Mouse (Mus musculus): ENCODE measurements around the gene Abhd16b. TPM values are rescaled to one million over a fixed set of nuclear protein-coding genes. Genes with fewer than 3 reads are reported as not detected.

Abhd16b gene
- not detected in 2 replicates for total RNA-seq (2015)
- total RNA-seq (2017) = not detected in 2 replicates

- ATAC-seq (ENCODE audit: poor library complexity, severe bottlenecking) = no peak
Measured at GRCm38 (mm10) chr2:181493156-181493927, at the start of gene Abhd16b. Gene Abhd16b, plus strand, starts transcription at chr2:181493206.

DNA sequence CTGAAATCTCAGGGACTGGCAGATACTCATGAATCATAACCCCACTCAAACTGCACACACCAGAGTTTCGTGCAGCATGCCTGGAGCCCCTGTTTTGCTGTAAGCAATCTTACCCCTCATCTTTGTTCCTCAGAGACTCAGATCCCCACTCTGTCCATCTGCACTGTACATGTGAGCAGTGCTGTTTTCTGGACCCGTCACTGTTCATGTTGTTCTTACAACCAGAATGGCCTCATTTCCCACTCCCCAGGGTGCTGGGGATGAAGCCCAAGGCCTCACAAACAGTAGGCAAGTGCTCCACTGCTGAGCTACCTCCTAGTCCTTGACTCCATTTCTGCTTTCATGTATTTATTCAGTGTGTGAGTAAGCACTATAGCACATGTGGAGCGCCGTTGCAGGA lies 40.8 kb upstream of the Abhd16b start:
- no peak for ATAC-seq (ENCODE audit: poor library complexity, severe bottlenecking)

- no peak for ATAC-seq (ENCODE audit: poor library complexity, severe bottlenecking)
Measured at GRCm38 (mm10) chr2:181453274-181453673, 39.7 kb upstream of the Abhd16b start.

- no peak for ATAC-seq (ENCODE audit: poor library complexity, severe bottlenecking)
Measured at GRCm38 (mm10) chr2:181455899-181456298, 37.1 kb upstream of the Abhd16b start.

- ATAC-seq (ENCODE audit: poor library complexity, severe bottlenecking) = no peak
Measured at GRCm38 (mm10) chr2:181457831-181458230, 35.2 kb upstream of the Abhd16b start.

- no peak for ATAC-seq (ENCODE audit: poor library complexity, severe bottlenecking)
Measured at GRCm38 (mm10) chr2:181458411-181459152, 34.4 kb upstream of the Abhd16b start.

DNA sequence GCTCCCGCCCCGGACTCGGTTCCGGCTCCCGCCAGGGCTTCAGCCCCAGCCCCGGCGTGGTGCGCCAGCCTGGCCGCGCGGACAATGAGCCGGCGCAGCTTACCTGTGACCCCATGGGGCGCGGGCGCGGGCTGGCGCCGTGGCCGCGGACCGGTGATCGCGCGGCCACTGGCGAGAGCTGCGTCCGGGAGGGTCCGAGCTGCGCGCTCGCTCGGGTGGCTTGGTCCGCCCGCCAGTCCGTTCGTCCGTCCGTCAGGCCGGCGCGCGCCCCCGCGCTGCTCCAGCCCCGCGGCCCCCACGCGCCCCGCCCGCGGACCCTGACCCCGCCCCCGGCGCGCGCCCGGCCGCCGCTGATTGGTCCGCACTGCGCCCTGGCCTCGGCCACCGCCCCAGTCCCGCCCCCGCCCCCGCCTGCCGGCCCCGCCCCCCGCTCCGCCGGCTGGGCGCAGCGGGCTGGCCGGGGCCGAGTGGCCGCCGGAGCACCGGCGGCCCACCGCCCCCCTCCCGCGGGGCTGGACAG lies 33.8 kb upstream of the Abhd16b start, which contains the start of gene Zbtb46:
TSS of gene Zbtb46 (minus strand) at position 274 of the 520 bp plus-strand sequence.
- peak; percentile 61 for ATAC-seq (ENCODE audit: poor library complexity, severe bottlenecking)

DNA sequence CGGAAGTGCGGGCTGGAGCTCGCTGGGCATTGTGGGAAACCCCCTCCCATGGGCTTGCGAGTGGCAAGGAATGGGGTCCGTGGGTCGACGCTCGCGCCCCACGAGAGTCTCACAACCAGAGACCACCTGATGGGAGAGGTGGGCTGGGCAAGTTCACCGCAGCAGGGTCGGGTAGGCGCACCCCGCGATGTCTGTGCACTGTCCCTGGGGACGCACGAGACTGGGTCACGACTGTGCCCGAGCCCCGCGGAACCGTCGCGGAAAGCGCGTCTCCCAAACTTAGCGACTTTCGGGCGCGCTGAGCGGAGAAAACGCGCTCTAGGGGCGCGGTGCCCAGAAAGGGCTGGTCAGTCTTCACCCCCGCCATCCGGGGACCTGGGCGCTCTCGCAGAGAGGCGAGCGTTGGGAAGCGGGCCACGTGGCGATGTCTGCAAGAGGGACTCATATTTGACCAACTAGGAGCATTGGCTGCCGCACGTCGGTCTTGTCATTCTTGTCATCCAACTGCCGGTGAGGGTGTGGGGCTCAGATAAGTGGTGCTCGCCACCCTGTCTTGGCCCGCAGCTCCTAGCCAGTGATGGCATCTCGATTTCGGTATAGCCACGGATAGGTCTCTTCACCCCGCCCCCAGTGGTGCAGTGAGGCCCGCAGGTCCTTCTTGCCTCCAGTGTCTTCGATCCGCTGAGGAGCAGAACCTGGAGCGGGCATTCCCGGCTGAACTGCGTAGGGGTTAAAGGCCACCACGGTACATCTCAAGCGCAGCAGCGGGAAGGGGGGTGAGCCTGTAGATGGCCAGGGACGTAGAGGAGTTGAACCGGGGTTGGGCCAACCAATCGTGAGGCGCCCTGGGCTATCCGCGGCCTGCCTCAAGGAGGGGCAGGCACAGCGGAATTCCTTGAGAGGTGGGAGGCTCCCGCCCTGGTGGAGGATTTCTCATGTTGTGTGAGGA lies 33.1 kb upstream of the Abhd16b start:
- peak; percentile 36 for ATAC-seq (ENCODE audit: poor library complexity, severe bottlenecking)

GRCm38 (mm10) chr2:181461536-181462100 lies 31.4 kb upstream of the Abhd16b start:
- no peak for ATAC-seq (ENCODE audit: poor library complexity, severe bottlenecking)

DNA sequence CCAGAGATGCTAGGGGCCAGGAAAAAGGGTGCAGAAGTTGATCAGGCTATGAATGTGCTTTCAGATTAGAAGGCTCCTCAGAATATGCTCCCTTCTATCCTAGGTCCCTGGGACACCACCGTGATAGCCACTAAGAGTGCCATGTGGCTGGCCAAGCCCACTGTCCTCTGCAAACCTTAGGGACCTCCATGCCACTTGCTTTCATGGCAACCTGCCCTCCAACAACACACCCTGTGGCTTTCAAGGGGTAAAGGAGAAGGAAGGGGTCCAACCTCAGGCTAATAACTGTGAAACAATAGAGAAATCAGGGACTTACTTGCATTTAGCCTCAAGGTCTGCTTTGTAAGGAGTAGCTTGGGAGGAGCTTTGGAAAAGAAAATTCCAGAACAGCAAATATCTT lies 30.4 kb upstream of the Abhd16b start:
- no peak for ATAC-seq (ENCODE audit: poor library complexity, severe bottlenecking)

DNA sequence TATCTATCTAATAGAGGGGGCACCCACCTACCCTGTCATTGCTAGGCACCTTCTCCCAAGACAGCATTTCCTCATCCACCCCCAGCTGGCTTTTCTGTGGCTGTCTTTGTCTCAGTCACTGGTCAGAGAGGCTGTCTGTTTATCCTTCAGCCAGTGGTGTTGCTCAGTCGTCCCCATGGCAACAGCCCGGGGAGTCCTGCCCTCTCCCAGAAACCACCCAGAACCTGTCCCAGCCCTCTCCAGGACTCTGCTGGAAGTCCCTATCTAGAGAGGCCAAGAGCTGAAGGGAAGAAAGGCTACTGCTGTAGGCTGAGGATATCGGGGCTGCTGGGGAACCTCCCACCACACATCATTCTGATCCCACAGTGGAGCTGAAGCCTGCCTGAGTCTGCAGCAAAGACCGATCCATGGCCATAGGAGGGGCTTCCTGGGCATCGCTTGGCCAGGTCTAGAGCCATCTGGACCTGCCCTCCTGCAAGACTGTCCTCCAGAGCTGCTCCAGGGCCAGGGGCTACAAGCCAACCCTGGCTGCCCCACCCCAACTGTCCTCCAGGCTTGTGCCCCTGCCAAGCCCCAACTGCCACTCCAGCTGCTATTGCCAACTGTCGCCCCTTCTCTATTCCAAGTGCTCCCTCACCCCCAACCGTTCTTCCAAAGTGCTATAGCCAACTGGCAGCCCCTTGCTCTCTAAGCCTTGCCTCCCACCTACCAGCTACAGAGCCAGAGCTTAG lies 29.8 kb upstream of the Abhd16b start:
- no peak for ATAC-seq (ENCODE audit: poor library complexity, severe bottlenecking)

- ATAC-seq (ENCODE audit: poor library complexity, severe bottlenecking) = no peak
Measured at GRCm38 (mm10) chr2:181465423-181465822, 27.6 kb upstream of the Abhd16b start.

- ATAC-seq (ENCODE audit: poor library complexity, severe bottlenecking) = no peak
Measured at GRCm38 (mm10) chr2:181470285-181470684, 22.7 kb upstream of the Abhd16b start.

- ATAC-seq (ENCODE audit: poor library complexity, severe bottlenecking) = peak; percentile 80
Measured at GRCm38 (mm10) chr2:181471246-181471645, 21.8 kb upstream of the Abhd16b start.

GRCm38 (mm10) chr2:181472256-181472827 lies 20.7 kb upstream of the Abhd16b start:
- no peak for ATAC-seq (ENCODE audit: poor library complexity, severe bottlenecking)

- ATAC-seq (ENCODE audit: poor library complexity, severe bottlenecking) = no peak
Measured at GRCm38 (mm10) chr2:181483120-181483519, 9.9 kb upstream of the Abhd16b start.

DNA sequence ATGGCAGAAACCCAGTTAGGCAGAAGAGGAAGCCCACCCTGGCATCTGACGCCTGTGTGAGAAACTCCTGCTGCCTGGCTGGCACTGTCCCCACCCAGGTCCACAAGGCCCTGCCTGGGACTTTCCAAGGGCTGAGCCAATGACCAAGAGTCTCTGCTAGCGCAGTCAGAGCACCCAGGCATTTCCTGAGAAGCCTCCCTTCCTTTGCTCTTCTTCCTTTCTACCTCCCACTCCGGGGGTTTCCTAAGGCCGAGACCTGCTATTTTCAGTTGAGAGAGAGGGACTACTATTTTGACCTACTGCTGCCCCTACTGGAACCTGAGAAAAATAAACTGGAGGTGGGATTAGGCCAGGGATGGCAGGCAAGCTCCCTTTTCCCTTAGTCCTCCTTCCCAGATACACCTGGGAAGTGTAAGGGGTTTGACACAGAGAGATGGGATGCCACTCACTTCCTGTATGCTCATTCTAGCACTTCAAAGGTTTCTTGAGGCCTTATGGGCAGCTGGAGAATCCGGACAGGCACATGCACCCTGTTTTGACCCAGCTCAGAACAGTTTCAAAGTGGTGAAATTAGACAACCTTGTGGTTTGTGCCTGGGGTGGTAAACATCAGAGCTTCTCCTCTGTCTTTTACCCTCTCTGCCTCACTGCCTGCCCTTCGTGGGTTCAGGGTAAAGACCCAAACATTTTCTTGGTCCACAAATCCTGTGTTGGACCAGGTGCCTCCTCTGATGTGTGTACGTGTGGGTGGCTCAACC lies 9.3 kb upstream of the Abhd16b start:
- peak; percentile 71 for ATAC-seq (ENCODE audit: poor library complexity, severe bottlenecking)

DNA sequence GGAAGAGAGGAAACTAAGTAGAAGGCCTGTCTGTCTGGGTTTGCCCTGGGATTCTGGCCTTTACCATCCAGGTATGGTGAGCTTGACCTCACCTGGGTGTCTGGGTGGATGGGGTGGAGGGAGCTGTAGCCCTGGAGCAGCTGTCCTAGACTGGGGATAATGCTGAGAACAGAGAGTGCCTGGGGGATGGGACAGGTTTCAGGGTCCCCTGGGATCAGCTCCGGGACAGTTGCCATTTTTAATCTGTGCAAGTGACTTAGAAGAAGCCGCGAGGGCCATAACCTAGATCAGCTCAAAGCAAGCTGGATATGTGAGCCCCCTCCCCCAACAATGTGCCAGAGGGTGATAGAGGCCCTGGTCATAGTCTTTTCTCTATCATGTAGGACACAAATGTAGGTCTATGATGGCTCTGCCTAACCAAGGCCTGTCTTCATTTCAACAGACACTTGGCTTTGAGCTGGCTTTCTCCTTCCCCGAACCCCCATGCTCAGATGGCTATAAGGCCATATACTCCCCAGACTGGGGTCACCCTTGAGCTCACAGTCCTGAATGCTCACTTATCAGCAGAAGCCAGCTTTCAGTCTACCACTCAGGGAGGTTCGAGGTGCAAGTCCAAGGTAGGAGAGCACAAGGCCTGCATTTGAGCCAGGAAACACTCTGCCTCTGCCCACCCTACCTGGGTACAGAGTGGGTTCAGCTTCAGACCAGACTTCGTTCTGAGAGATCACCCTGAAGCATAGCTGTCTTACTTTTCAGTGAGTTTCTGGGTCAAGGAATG lies 8.4 kb upstream of the Abhd16b start:
- no peak for ATAC-seq (ENCODE audit: poor library complexity, severe bottlenecking)

All from megakaryocyte, adult 5-6 weeks (primary cell).